Mouse (Mus musculus): ENCODE results near the gene Aldh2. TPM values are rescaled to one million over a fixed set of nuclear protein-coding genes. Genes with fewer than 3 reads are reported as not detected.
"Not testable (repeated sequence)": the region's sequence is repeated elsewhere in the genome, so short reads cannot be mapped to it uniquely, and the experiment has no call there.

Gene Aldh2
- total and polyA plus RNA-seq, 2 experiments from 2014 or later: 101 to 126 TPM

- TF ChIP-seq CTCF (IDR thresholded peaks at IDR 0.05; ENCODE audit: low read depth) (no peak), EP300 (IDR thresholded peaks at IDR 0.05; ENCODE audit: low read depth) (no peak)
- no peaks in the 10 kb centered on the region for H3K4me1 ChIP-seq (ENCODE audit: control insufficient read depth, insufficient read depth)
- no peak overlapping the region for H3K4me2 ChIP-seq (ENCODE audit: low read depth, low read length)
- ATAC-seq (ENCODE audit: insufficient read depth, low read depth): peak; percentile 68
- H3K9me3 ChIP-seq (replicated peaks; ENCODE audit: control insufficient read depth, low read length): no peaks in the 10 kb centered on the region
- H3K27ac ChIP-seq (ENCODE audit: low read depth): no peak overlapping the region
- 73% methylated on average over 14 of the region's 14 CpGs for WGBS
- peaks cover 84% of the 10 kb centered on the region for H3K36me3 ChIP-seq (replicated peaks; ENCODE audit: control insufficient read depth, insufficient read depth, low read length)
- H3K4me3 ChIP-seq (ENCODE audit: low read depth, low read length): no peak overlapping the region
- no peak overlapping the region for H3K9ac ChIP-seq (replicated peaks; ENCODE audit: low read depth, low read length)
- no peaks in the 10 kb centered on the region for H3K27me3 ChIP-seq (ENCODE audit: control insufficient read depth, insufficient read depth, low read length)
- DNase-seq (ENCODE audit: low spot score): peak; percentile 16
These were observed 67.7 kb downstream of the Aldh2 start for GRCm38 (mm10) chr5:121525774-121526450.

DNA sequence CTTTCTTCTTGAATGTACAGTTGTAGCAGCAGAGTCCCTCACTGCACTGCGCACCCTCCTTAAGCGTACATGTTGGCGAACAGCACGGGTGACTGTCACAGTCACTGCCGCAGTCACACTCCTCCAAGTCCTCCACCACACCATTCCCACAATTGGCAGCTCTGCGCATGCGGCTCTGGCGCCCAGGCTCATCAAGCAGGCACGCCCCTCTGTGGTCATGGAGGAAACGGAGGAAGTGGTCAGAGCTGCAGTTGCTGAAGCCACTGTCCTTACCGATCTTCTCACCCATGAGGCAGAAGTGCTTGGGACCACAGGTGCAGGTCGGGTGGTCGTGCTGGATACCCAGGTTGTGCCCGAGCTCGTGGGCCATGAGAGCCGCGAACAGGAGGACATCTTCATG lies 73.9 kb downstream of the Aldh2 start:
- not testable (repeated sequence) for H3K9me3 ChIP-seq (replicated peaks; ENCODE audit: control insufficient read depth, low read length); H3K4me1 ChIP-seq (ENCODE audit: control insufficient read depth, insufficient read depth); DNase-seq (ENCODE audit: low spot score); H3K9ac ChIP-seq (replicated peaks; ENCODE audit: low read depth, low read length); H3K4me3 ChIP-seq (ENCODE audit: low read depth, low read length); ATAC-seq (ENCODE audit: insufficient read depth, low read depth); H3K27ac ChIP-seq (ENCODE audit: low read depth); H3K4me2 ChIP-seq (ENCODE audit: low read depth, low read length); H3K27me3 ChIP-seq (ENCODE audit: control insufficient read depth, insufficient read depth, low read length)
- WGBS: 89% methylated on average over 11 of the region's 17 CpGs
- H3K36me3 ChIP-seq (replicated peaks; ENCODE audit: control insufficient read depth, insufficient read depth, low read length): peaks cover 31% of the 10 kb centered on the region

GRCm38 (mm10) chr5:121518983-121519382 lies 74.6 kb downstream of the Aldh2 start:
- Histone ChIP-seq H3K27me3 (ENCODE audit: control insufficient read depth, insufficient read depth, low read length) (no peaks in the 10 kb centered on the region), H3K4me3 (ENCODE audit: low read depth, low read length) (no peak overlapping the region), H3K27ac (ENCODE audit: low read depth) (no peak overlapping the region), H3K36me3 (replicated peaks; ENCODE audit: control insufficient read depth, insufficient read depth, low read length) (peaks cover 23% of the 10 kb centered on the region), H3K4me2 (ENCODE audit: low read depth, low read length) (no peak overlapping the region), H3K4me1 (ENCODE audit: control insufficient read depth, insufficient read depth) (no peaks in the 10 kb centered on the region), H3K9me3 (replicated peaks; ENCODE audit: control insufficient read depth, low read length) (no peaks in the 10 kb centered on the region), H3K9ac (replicated peaks; ENCODE audit: low read depth, low read length) (no peak overlapping the region)
- TF ChIP-seq CTCF (IDR thresholded peaks at IDR 0.05; ENCODE audit: low read depth) (no peak), EP300 (IDR thresholded peaks at IDR 0.05; ENCODE audit: low read depth) (no peak)
- WGBS: 87% methylated on average over 9 of the region's 9 CpGs
- DNase-seq (ENCODE audit: low spot score) (no peak), ATAC-seq (ENCODE audit: insufficient read depth, low read depth) (no peak)

Other genes with a start within 250 kb of the Aldh2 start
- 83.8 and 113 TPM in 2 replicates for gene Trafd1, start 208.2 kb downstream of the Aldh2 start, total RNA-seq (2014; rRNA removed; ENCODE audit: low replicate concordance)
- 67.2 and 67.7 TPM in 2 replicates for gene Trafd1, start 208.2 kb downstream of the Aldh2 start, polyA plus RNA-seq (2015; fragmentation: Nextera tagmentation; extraction: Ambion mirVana)
- gene Naa25, start 195.9 kb downstream of the Aldh2 start, total RNA-seq (2014; rRNA removed; ENCODE audit: low replicate concordance): 15.8 and 16.6 TPM in 2 replicates
- gene Naa25, start 195.9 kb downstream of the Aldh2 start, polyA plus RNA-seq (2015; fragmentation: Nextera tagmentation; extraction: Ambion mirVana): 19.9 and 21.4 TPM in 2 replicates
- 6.5 and 11.5 TPM in 2 replicates for gene Tmem116, start 141.9 kb downstream of the Aldh2 start, total RNA-seq (2014; rRNA removed; ENCODE audit: low replicate concordance)
- 7.0 and 7.5 TPM in 2 replicates for gene Tmem116, start 141.9 kb downstream of the Aldh2 start, polyA plus RNA-seq (2015; fragmentation: Nextera tagmentation; extraction: Ambion mirVana)
- 32.5 and 55.4 TPM in 2 replicates for gene Erp29, start 141.3 kb downstream of the Aldh2 start, total RNA-seq (2014; rRNA removed; ENCODE audit: low replicate concordance)
- gene Erp29, start 141.3 kb downstream of the Aldh2 start, polyA plus RNA-seq (2015; fragmentation: Nextera tagmentation; extraction: Ambion mirVana): 89.3 and 96.5 TPM in 2 replicates
- gene Adam1b, start 90.4 kb downstream of the Aldh2 start, total RNA-seq (2014; rRNA removed; ENCODE audit: low replicate concordance): not detected in 2 replicates
- 0.14 TPM in 2 replicates for gene Adam1b, start 90.4 kb downstream of the Aldh2 start, polyA plus RNA-seq (2015; fragmentation: Nextera tagmentation; extraction: Ambion mirVana)
- 1.5 and 4.1 TPM in 2 replicates for gene Adam1a, start 48.3 kb downstream of the Aldh2 start, total RNA-seq (2014; rRNA removed; ENCODE audit: low replicate concordance)
- 0.44 and 0.48 TPM in 2 replicates for gene Adam1a, start 48.3 kb downstream of the Aldh2 start, polyA plus RNA-seq (2015; fragmentation: Nextera tagmentation; extraction: Ambion mirVana)
- 0.11 and 0.15 TPM in 2 replicates for gene Gm42878, start 48.3 kb downstream of the Aldh2 start, total RNA-seq (2014; rRNA removed; ENCODE audit: low replicate concordance)
- gene Gm42878, start 48.3 kb downstream of the Aldh2 start, polyA plus RNA-seq (2015; fragmentation: Nextera tagmentation; extraction: Ambion mirVana): not detected in 2 replicates
- 61.7 and 65.2 TPM in 2 replicates for gene Mapkapk5, start 47.9 kb downstream of the Aldh2 start, total RNA-seq (2014; rRNA removed; ENCODE audit: low replicate concordance)
- gene Mapkapk5, start 47.9 kb downstream of the Aldh2 start, polyA plus RNA-seq (2015; fragmentation: Nextera tagmentation; extraction: Ambion mirVana): 30.6 and 31.0 TPM in 2 replicates
- gene Acad12, start 25.1 kb upstream of the Aldh2 start, total RNA-seq (2014; rRNA removed; ENCODE audit: low replicate concordance): 12.3 and 17.3 TPM in 2 replicates
- gene Acad12, start 25.1 kb upstream of the Aldh2 start, polyA plus RNA-seq (2015; fragmentation: Nextera tagmentation; extraction: Ambion mirVana): 6.9 and 8.8 TPM in 2 replicates
- gene Acad10, start 66.7 kb upstream of the Aldh2 start, total RNA-seq (2014; rRNA removed; ENCODE audit: low replicate concordance): 3.7 and 6.1 TPM in 2 replicates
- 1.8 and 2.2 TPM in 2 replicates for gene Acad10, start 66.7 kb upstream of the Aldh2 start, polyA plus RNA-seq (2015; fragmentation: Nextera tagmentation; extraction: Ambion mirVana)
- gene Brap, start 66.7 kb upstream of the Aldh2 start, total RNA-seq (2014; rRNA removed; ENCODE audit: low replicate concordance): 32.9 and 38.0 TPM in 2 replicates
- gene Brap, start 66.7 kb upstream of the Aldh2 start, polyA plus RNA-seq (2015; fragmentation: Nextera tagmentation; extraction: Ambion mirVana): 20.7 and 23.2 TPM in 2 replicates
- gene Atxn2, start 117.5 kb upstream of the Aldh2 start, total RNA-seq (2014; rRNA removed; ENCODE audit: low replicate concordance): 41.2 and 53.7 TPM in 2 replicates
- 36.8 and 41.7 TPM in 2 replicates for gene Atxn2, start 117.5 kb upstream of the Aldh2 start, polyA plus RNA-seq (2015; fragmentation: Nextera tagmentation; extraction: Ambion mirVana)
- 58.5 and 60.4 TPM in 2 replicates for gene Sh2b3, start 243.8 kb upstream of the Aldh2 start, total RNA-seq (2014; rRNA removed; ENCODE audit: low replicate concordance)
- 10.1 and 11.4 TPM in 2 replicates for gene Sh2b3, start 243.8 kb upstream of the Aldh2 start, polyA plus RNA-seq (2015; fragmentation: Nextera tagmentation; extraction: Ambion mirVana)

Measured in heart, postnatal 0 days (tissue).